ENCODE assay signal across 10 mouse cellular contexts in genomic region chr11:98389221-98389780, GRCm38 (mm10). TPM values are rescaled to one million over a fixed set of nuclear protein-coding genes. Genes with fewer than 3 reads are reported as not detected.
DNase-seq lines count a peak whose midpoint lies in the region; TF ChIP-seq lines count a peak whose summit lies in the region.
"Had no signal": no experiment of that assay in that cellular context is flagged by ENCODE, and none has a peak within 500 bp of the region (broad histone marks: within the 10 kb centered on the region; RNA-seq: fewer than 3 reads in every experiment).

No protein-coding gene starts in this region.

- peak; percentile 48 to 53 for DNase-seq in heart, adult 2 months
- DNase-seq in heart, postnatal 25 days (ENCODE audit: low spot score): no peak
- DNase-seq in urinary bladder, postnatal 14 days (ENCODE audit: low spot score): peak; percentile 60
- DNase-seq in urinary bladder, adult 2 months (ENCODE audit: low spot score): no peak
- peak; percentile 72 for DNase-seq in induced T-regulatory cell, adult 2 months (ENCODE audit: low read depth)
- DNase-seq in lung, postnatal 14 days: peak; percentile 71
- DNase-seq in thymus, postnatal 14 days: peak; percentile 79

- TF ChIP-seq CTCF in heart, adult 2 months (IDR thresholded peaks at IDR 0.05): peak; percentile 77
- peak; percentile 79 for TF ChIP-seq CTCF in cortical plate, adult 2 months (IDR thresholded peaks at IDR 0.05; ENCODE audit: extremely low read depth, insufficient read depth, low read length)

- TF ChIP-seq EP300 in heart, adult 2 months (IDR thresholded peaks at IDR 0.05; ENCODE audit: insufficient read depth, low read depth, low read length): no peak

- no peaks in the 10 kb centered on the region; the same call in 1 of the 2 replicates for H3K27me3 ChIP-seq in heart, adult 2 months (ENCODE audit: control insufficient read depth, insufficient read depth, low read length)

- intact Hi-C loops in heart, adult 2 months (cut with DNase I): loop anchor here (1.0 kb wide), 1 partner anchor 47 kb away; no protein-coding TSS in a partner anchor
- intact Hi-C loops in heart, postnatal 25 days (cut with DNase I): loop anchor here (1.0 kb wide), 1 partner anchor 47 kb away; no protein-coding TSS in a partner anchor

- TF ChIP-seq POLR2A in heart, adult 2 months (IDR thresholded peaks at IDR 0.05; ENCODE audit: insufficient read depth, low read depth, low read length): no peak
- TF ChIP-seq POLR2A in cortical plate, adult 2 months (IDR thresholded peaks at IDR 0.05; ENCODE audit: extremely low read depth, insufficient read depth, low read length): no peak

- no peak overlapping the region for H3K4me3 ChIP-seq in heart, adult 2 months
- H3K4me3 ChIP-seq in cortical plate, adult 2 months (ENCODE audit: insufficient read depth, low read length): no peak overlapping the region

- 27% methylated on average over 9 of the region's 9 CpGs for WGBS in heart, adult 2 months

- peaks cover 9% of the 10 kb centered on the region for H3K4me1 ChIP-seq in heart, adult 2 months (ENCODE audit: control insufficient read depth, insufficient read depth, low read length)
- H3K4me1 ChIP-seq in cortical plate, adult 2 months (ENCODE audit: control insufficient read depth, insufficient read depth, low read length): 0 out of 2 replicates have a peak, but pooled peaks cover under 1% of the 10 kb centered on the region

- H3K27ac ChIP-seq in heart, adult 2 months: no peak overlapping the region
- no peak overlapping the region for H3K27ac ChIP-seq in cortical plate, adult 2 months (ENCODE audit: insufficient read depth, low read length)

- no peaks in the 10 kb centered on the region for H3K36me3 ChIP-seq in heart, adult 2 months (ENCODE audit: control insufficient read depth, insufficient read depth, low read length)

- no peaks in the 10 kb centered on the region for H3K79me2 ChIP-seq in heart, adult 2 months (replicated peaks; ENCODE audit: control insufficient read depth, insufficient read depth, low read length)

- H3K9ac ChIP-seq in heart, adult 2 months (ENCODE audit: low read depth, low read length): no peak overlapping the region

RNA-seq across cellular contexts. Expression of gene Pnmt, which starts 3.1 kb away (rescaled TPM):
- 1 to 10 TPM in 1 of 2 experiments, under 1 TPM in 1; 0.91 to 1.5 TPM for total RNA-seq in heart, adult 2 months (2021)
- polyA plus RNA-seq in heart, adult 2 months (2012; rRNA removed): 1.6 and 2.6 TPM in 2 replicates
- 1 to 10 TPM; 1.3 to 1.7 TPM for total RNA-seq in heart, postnatal 25 days (2021)
- 0.10 TPM in 1 of 2 replicates, not detected in the other for polyA plus RNA-seq in urinary bladder, adult 2 months (2012; rRNA removed)
- 0.13 and 0.40 TPM in 2 replicates for polyA plus RNA-seq in cortical plate, adult 2 months (2012; rRNA removed)
- total RNA-seq: layer of hippocampus, postnatal 25 days had no signal
- polyA plus RNA-seq: stomach, embryonic 14.5 days had no signal

RNA-seq across cellular contexts. Expression of gene Tcap, which starts 5.7 kb away (rescaled TPM):
- 1,000 to 10,000 TPM; 1,095 to 3,136 TPM for total RNA-seq in heart, adult 2 months (2021)
- polyA plus RNA-seq in heart, adult 2 months (2012; rRNA removed): 1,250 and 1,827 TPM in 2 replicates
- total RNA-seq in heart, postnatal 25 days (2021): 1,000 to 10,000 TPM; 1,084 to 2,520 TPM
- polyA plus RNA-seq in urinary bladder, adult 2 months (2012; rRNA removed): 7.0 and 9.0 TPM in 2 replicates
- 13.6 and 17.7 TPM in 2 replicates for polyA plus RNA-seq in cortical plate, adult 2 months (2012; rRNA removed)

RNA-seq across cellular contexts. Expression of gene Pgap3, which starts 11.0 kb away (rescaled TPM):
- 1 to 10 TPM; 7.7 to 8.5 TPM for total RNA-seq in heart, adult 2 months (2021)
- polyA plus RNA-seq in heart, adult 2 months (2012; rRNA removed): 18.8 and 21.1 TPM in 2 replicates
- 1 to 10 TPM; 8.4 to 9.3 TPM for total RNA-seq in heart, postnatal 25 days (2021)
- polyA plus RNA-seq in urinary bladder, adult 2 months (2012; rRNA removed): 10.5 and 12.7 TPM in 2 replicates
- 14.4 TPM in 2 replicates for polyA plus RNA-seq in cortical plate, adult 2 months (2012; rRNA removed)

RNA-seq across cellular contexts. Expression of gene Erbb2, which starts 23.0 kb away (rescaled TPM):
- total RNA-seq in heart, adult 2 months (2021): 1 to 10 TPM; 6.6 to 6.9 TPM
- polyA plus RNA-seq in heart, adult 2 months (2012; rRNA removed): 8.4 and 9.2 TPM in 2 replicates
- total RNA-seq in heart, postnatal 25 days (2021): 1 to 10 TPM; 7.7 to 9.2 TPM
- 29.2 and 29.5 TPM in 2 replicates for polyA plus RNA-seq in urinary bladder, adult 2 months (2012; rRNA removed)
- polyA plus RNA-seq in cortical plate, adult 2 months (2012; rRNA removed): 2.0 and 2.6 TPM in 2 replicates

RNA-seq across cellular contexts. Expression of gene Stard3, which starts 31.1 kb away (rescaled TPM):
- 10 to 100 TPM; 19.0 to 24.3 TPM for total RNA-seq in heart, adult 2 months (2021)
- 58.3 and 62.3 TPM in 2 replicates for polyA plus RNA-seq in heart, adult 2 months (2012; rRNA removed)
- 10 to 100 TPM; 19.7 to 24.9 TPM for total RNA-seq in heart, postnatal 25 days (2021)
- polyA plus RNA-seq in urinary bladder, adult 2 months (2012; rRNA removed): 34.8 and 45.8 TPM in 2 replicates
- 63.2 and 70.8 TPM in 2 replicates for polyA plus RNA-seq in cortical plate, adult 2 months (2012; rRNA removed)

Comparison
In these comparisons a context has a peak if more than half of its experiments do, and no peak if none do; other contexts are left out.
1. DNase-seq: peak in heart, adult 2 months (2 of 2), urinary bladder, postnatal 14 days (single experiment), induced T-regulatory cell, adult 2 months (single experiment), lung, postnatal 14 days (single experiment) and thymus, postnatal 14 days (single experiment); none in heart, postnatal 25 days (single experiment) and urinary bladder, adult 2 months (single experiment).
2. RNA of gene Tcap, which starts 5.7 kb away (polyA plus RNA-seq): 1,250 to 1,827 TPM in heart, adult 2 months; 13.6 to 17.7 TPM in cortical plate, adult 2 months and 7.0 to 9.0 TPM in urinary bladder, adult 2 months; every median in the first group is over 10 times any median in the second.